Mouse (Mus musculus): Measurements from ENCODE around the gene Hbb-bh2.

DNA sequence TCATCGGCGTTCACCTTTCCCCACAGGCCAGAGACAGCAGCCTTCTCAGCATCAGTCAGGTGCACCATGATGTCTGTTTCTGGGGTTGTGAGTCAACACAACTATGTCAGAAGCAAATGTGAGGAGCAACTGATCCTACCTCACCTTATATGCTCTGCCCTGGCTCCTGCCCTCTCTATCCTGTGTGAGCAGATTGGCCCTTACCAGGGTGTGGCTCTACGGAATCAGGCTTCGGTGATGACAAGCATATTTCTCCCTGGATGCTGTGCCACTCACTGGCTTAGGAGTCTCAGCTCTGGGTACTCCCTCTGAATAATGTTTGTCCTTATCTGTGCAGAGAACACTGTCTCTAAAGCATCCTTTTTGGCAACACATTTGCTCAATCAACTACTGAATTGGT, 12.5 kb downstream of the Hbb-bh2 start, which contains the start of gene Hbb-bs:
- TF ChIP-seq CTCF (IDR thresholded peaks at IDR 0.05; ENCODE audit: extremely low read depth, insufficient read depth, insufficient read length, insufficient replicate concordance) (no peak), POLR2A (IDR thresholded peaks at IDR 0.05; ENCODE audit: low read depth, low read length) (no peak)
